Mouse (Mus musculus) liver, adult 2 months (tissue): ENCODE measurements around the gene Tbc1d7.

ENCODE experiments used
- CTCF ChIP-seq: fragments of 200-500 bp; IDR thresholded peaks from 2 replicates; pipeline ENCODE4 v1.5.1; 2011; ENCODE audit warnings: low read depth, low read length, control low read depth
- POLR2A ChIP-seq: fragments of 200-500 bp; IDR thresholded peaks from 2 replicates; pipeline ENCODE4 v1.6.1; 2011; ENCODE audit warnings: low read length, control low read depth; ENCODE audit not compliant: insufficient read depth; ENCODE audit errors: extremely low read depth

- TF ChIP-seq CTCF = no peak
- TF ChIP-seq POLR2A = no peak
These were observed 22.6 kb upstream of the Tbc1d7 start for GRCm38 (mm10) chr13:43193932-43194331.
